ENCODE assay signal across 11 mouse cellular contexts in genomic region chr2:157613997-157614396, GRCm38 (mm10). TPM values are rescaled to one million over a fixed set of nuclear protein-coding genes. Genes with fewer than 3 reads are reported as not detected.
DNase-seq lines count a peak whose midpoint lies in the region; ATAC-seq lines count a peak whose summit lies in the region.
"Had no signal": no experiment of that assay in that cellular context is flagged by ENCODE, and none has a peak within 500 bp of the region (broad histone marks: within the 10 kb centered on the region; RNA-seq: fewer than 3 reads in every experiment).

No protein-coding gene starts in this region.

- 0 out of 2 replicates have a peak overlapping the region, but pooled peaks have one; percentile 20 for H3K4me2 ChIP-seq in neural tube, embryonic 12.5 days (replicated peaks)
- H3K4me2 ChIP-seq in neural tube, embryonic 15.5 days = no peak overlapping the region
- peak overlapping the region; percentile 35 for H3K4me2 ChIP-seq in midbrain, embryonic 12.5 days (replicated peaks)

- no peak overlapping the region for H3K27ac ChIP-seq in neural tube, embryonic 12.5 days
- no peak overlapping the region for H3K27ac ChIP-seq in neural tube, embryonic 15.5 days (replicated peaks)
- H3K27ac ChIP-seq in midbrain, embryonic 12.5 days (replicated peaks) = peak overlapping the region; percentile 50

- no peak overlapping the region for H3K4me3 ChIP-seq in neural tube, embryonic 12.5 days
- no peak overlapping the region for H3K4me3 ChIP-seq in neural tube, embryonic 15.5 days (replicated peaks)
- H3K4me3 ChIP-seq in midbrain, embryonic 12.5 days = no peak overlapping the region

- H3K27me3 ChIP-seq in neural tube, embryonic 12.5 days (replicated peaks) = 0 out of 2 replicates have a peak, but pooled peaks cover 4% of the 10 kb centered on the region
- no peaks in the 10 kb centered on the region for H3K27me3 ChIP-seq in neural tube, embryonic 15.5 days (replicated peaks)
- peaks cover 16% of the 10 kb centered on the region; the same call in 1 of the 2 replicates for H3K27me3 ChIP-seq in midbrain, embryonic 12.5 days

- no peaks in the 10 kb centered on the region for H3K36me3 ChIP-seq in neural tube, embryonic 12.5 days
- no peaks in the 10 kb centered on the region for H3K36me3 ChIP-seq in neural tube, embryonic 15.5 days
- H3K36me3 ChIP-seq in midbrain, embryonic 12.5 days = no peaks in the 10 kb centered on the region

- WGBS in neural tube, embryonic 12.5 days = 17% methylated on average over 11 of the region's 11 CpGs
- WGBS in neural tube, embryonic 15.5 days = 15% methylated on average over 10 of the region's 11 CpGs
- WGBS in midbrain, embryonic 12.5 days = 11% methylated on average over 10 of the region's 11 CpGs

- ATAC-seq in neural tube, embryonic 12.5 days (ENCODE audit: low FRiP score, low read depth) = no peak
- no peak for ATAC-seq in neural tube, embryonic 15.5 days (ENCODE audit: low FRiP score)
- ATAC-seq in granulocyte monocyte progenitor cell, adult 5-6 weeks (replicated peaks; ENCODE audit: poor library complexity, severe bottlenecking) = peak; percentile 87
- ATAC-seq in midbrain, embryonic 12.5 days (ENCODE audit: low FRiP score, low read depth) = peak; percentile 63
- no peak for ATAC-seq in erythroid progenitor cell, adult 5-6 weeks (replicated peaks; ENCODE audit: low FRiP score, poor library complexity, severe bottlenecking)

- peaks cover 6% of the 10 kb centered on the region for H3K4me1 ChIP-seq in neural tube, embryonic 12.5 days
- peaks cover 7% of the 10 kb centered on the region for H3K4me1 ChIP-seq in neural tube, embryonic 15.5 days
- peaks cover 12% of the 10 kb centered on the region for H3K4me1 ChIP-seq in midbrain, embryonic 12.5 days

- no peaks in the 10 kb centered on the region for H3K9me3 ChIP-seq in neural tube, embryonic 12.5 days
- no peaks in the 10 kb centered on the region for H3K9me3 ChIP-seq in neural tube, embryonic 15.5 days (replicated peaks)
- H3K9me3 ChIP-seq in midbrain, embryonic 12.5 days = no peaks in the 10 kb centered on the region

- intact Hi-C loops in left cerebral cortex, postnatal 25 days (cut with DNase I) = loop anchor here (2.0 kb wide), 1 partner anchor 15 kb away; no protein-coding TSS in a partner anchor

- DNase-seq in thymus, postnatal 36 days = peak; percentile 44 to 60
- no peak for DNase-seq in right cerebral cortex, postnatal 10 days (ENCODE audit: low spot score in 2 of 2)
- DNase-seq in left cerebral cortex, postnatal 25 days (ENCODE audit: low spot score in 2 of 2) = no peak
- DNase-seq: right cerebral cortex, postnatal 14 days had no signal

- no peak overlapping the region for H3K9ac ChIP-seq in neural tube, embryonic 12.5 days
- H3K9ac ChIP-seq in neural tube, embryonic 15.5 days (replicated peaks) = no peak overlapping the region
- no peak overlapping the region; the same call in 1 of the 2 replicates for H3K9ac ChIP-seq in midbrain, embryonic 12.5 days (replicated peaks)

RNA-seq across cellular contexts. Expression of gene Blcap, which starts 42.9 kb away (rescaled TPM):
- polyA plus RNA-seq in neural tube, embryonic 12.5 days (2016; fragmentation: Nextera tagmentation; extraction: Ambion mirVana) = 115 and 120 TPM in 2 replicates
- polyA plus RNA-seq in neural tube, embryonic 15.5 days (2015; fragmentation: Nextera tagmentation; extraction: Ambion mirVana) = 201 and 225 TPM in 2 replicates
- total RNA-seq in granulocyte monocyte progenitor cell, adult 5-6 weeks (2014; fragmentation: Nextera tagmentation) = 13.4 and 29.1 TPM in 2 replicates
- total RNA-seq in granulocyte monocyte progenitor cell, adult 5-6 weeks (2017) = 6.7 and 7.9 TPM in 2 replicates
- polyA plus RNA-seq in midbrain, embryonic 12.5 days (2016; fragmentation: Nextera tagmentation; extraction: Ambion mirVana) = 132 and 149 TPM in 2 replicates
- 100 to 1,000 TPM; 111 to 112 TPM for total RNA-seq in left cerebral cortex, postnatal 25 days (2021)
- 1.7 and 4.0 TPM in 2 replicates for total RNA-seq in erythroid progenitor cell, adult 5-6 weeks (2015; ENCODE audit: low replicate concordance)
- 1.8 and 3.2 TPM in 2 replicates for total RNA-seq in erythroid progenitor cell, adult 5-6 weeks (2017; ENCODE audit: low replicate concordance)

RNA-seq across cellular contexts. Expression of gene Nnat, which starts 54.1 kb away (rescaled TPM):
- 3,228 and 3,444 TPM in 2 replicates for polyA plus RNA-seq in neural tube, embryonic 12.5 days (2016; fragmentation: Nextera tagmentation; extraction: Ambion mirVana)
- polyA plus RNA-seq in neural tube, embryonic 15.5 days (2015; fragmentation: Nextera tagmentation; extraction: Ambion mirVana) = 3,438 and 4,597 TPM in 2 replicates
- total RNA-seq in granulocyte monocyte progenitor cell, adult 5-6 weeks (2014; fragmentation: Nextera tagmentation) = not detected in 2 replicates
- total RNA-seq in granulocyte monocyte progenitor cell, adult 5-6 weeks (2017) = not detected in 2 replicates
- polyA plus RNA-seq in midbrain, embryonic 12.5 days (2016; fragmentation: Nextera tagmentation; extraction: Ambion mirVana) = 4,044 and 4,632 TPM in 2 replicates
- 100 to 1,000 TPM; 234 to 293 TPM for total RNA-seq in left cerebral cortex, postnatal 25 days (2021)
- total RNA-seq in erythroid progenitor cell, adult 5-6 weeks (2015; ENCODE audit: low replicate concordance) = not detected in 2 replicates
- total RNA-seq in erythroid progenitor cell, adult 5-6 weeks (2017; ENCODE audit: low replicate concordance) = not detected in 2 replicates
- total RNA-seq: liver, adult 2 months; megakaryocyte-erythroid progenitor cell, adult 5-6 weeks had no signal
- polyA plus RNA-seq: liver, adult 2 months had no signal

Comparison
In these comparisons a context has a peak if more than half of its experiments do, and no peak if none do; other contexts are left out.
1. ATAC-seq: peak in granulocyte monocyte progenitor cell, adult 5-6 weeks (single experiment) and midbrain, embryonic 12.5 days (single experiment); none in neural tube, embryonic 12.5 days (single experiment), neural tube, embryonic 15.5 days (single experiment) and erythroid progenitor cell, adult 5-6 weeks (single experiment).
2. DNase-seq: peak in thymus, postnatal 36 days (2 of 2); none in right cerebral cortex, postnatal 10 days (0 of 2) and left cerebral cortex, postnatal 25 days (0 of 2).
3. RNA of gene Nnat, which starts 54.1 kb away (total RNA-seq): 234 to 293 TPM in left cerebral cortex, postnatal 25 days; not detected in granulocyte monocyte progenitor cell, adult 5-6 weeks and not detected in erythroid progenitor cell, adult 5-6 weeks; every median in the first group is over 100 times any median in the second.